Mouse (Mus musculus) small intestine, adult 10 weeks (tissue): ENCODE measurements around the gene Tspan11. TPM values are rescaled to one million over a fixed set of nuclear protein-coding genes. Genes with fewer than 3 reads are reported as not detected.

Source experiments
- polyA plus RNA-seq: library from polyadenylated mRNA; stranded (reverse); fragments of 350-450 nt; fragmentation: Illumina TruSeq; extraction: RNeasy Lipid Tissue Mini Kit (QIAGEN cat#74804); gene quantifications from one replicate; pipeline ENCODE4 v1.2.3, GENCODE M21; 2014; ENCODE audit warnings: low replicate concordance

The Tspan11 gene
- polyA plus RNA-seq: not detected

DNA sequence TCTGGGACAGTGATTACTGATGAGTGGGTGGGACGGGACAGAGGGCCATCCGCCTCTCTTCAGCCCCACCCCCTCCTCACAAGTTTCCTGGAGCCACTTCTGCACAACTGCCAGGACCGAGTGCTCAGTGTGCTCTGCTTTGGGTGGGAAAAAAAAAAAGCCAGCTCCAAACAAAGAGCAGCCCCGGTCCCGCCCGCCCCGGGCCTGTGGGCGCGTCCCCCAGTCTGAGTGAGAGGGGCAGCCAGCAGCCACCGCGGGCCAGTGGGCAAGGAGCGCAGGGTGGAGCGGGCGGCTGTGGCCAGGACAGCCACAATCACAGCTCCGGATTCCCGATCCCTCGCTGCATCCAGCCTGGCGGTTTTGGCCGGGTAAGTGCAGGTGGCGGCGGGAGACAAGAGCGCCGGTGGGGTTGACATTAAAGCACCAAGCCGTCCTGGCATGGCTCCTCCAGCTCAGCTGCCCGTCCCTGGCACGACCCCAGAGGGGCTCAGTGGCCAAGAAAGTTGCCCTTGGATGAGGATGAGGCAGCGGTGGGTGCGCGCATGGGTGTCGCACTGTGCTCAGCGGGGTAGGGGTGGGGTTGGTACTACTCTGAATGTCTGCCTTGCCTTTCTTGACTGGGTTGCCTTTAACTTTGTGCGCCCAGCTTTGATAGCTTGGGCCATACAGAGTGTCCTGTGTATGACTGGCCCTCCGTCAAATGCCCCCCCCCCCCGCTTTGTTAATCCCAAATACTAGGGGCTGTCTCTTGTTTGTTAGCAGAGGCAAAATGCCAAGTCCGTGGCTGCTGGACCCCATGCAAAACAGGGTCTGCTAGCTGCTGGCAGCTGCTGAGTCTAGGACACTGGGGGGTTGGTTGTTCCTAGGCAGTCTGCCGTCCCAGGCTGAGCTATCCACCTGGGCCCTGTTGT is at the start of gene Tspan11:
Gene Tspan11 (plus strand): TSS at position 79 of the 911 bp plus-strand sequence.

Other genes starting within 250 kb of the Tspan11 start
- not detected for gene Prmt8, start 118.1 kb upstream of the Tspan11 start, polyA plus RNA-seq